Mouse (Mus musculus) limb, embryonic 11.5 days (tissue): ENCODE results near the gene Sox9. TPM values are rescaled to one million over a fixed set of nuclear protein-coding genes. Genes with fewer than 3 reads are reported as not detected.
A peak's percentile ranks its signal among the peaks of the same experiment; 100 is the strongest.

ENCODE experiments used
- ATAC-seq: fragments of 200-750 bp; cut with Nextera tagmentation; 2 replicates; pipeline ENCODE4 v1.8.0; 2017; ENCODE audit warnings: low read depth; ENCODE audit not compliant: insufficient number of reproducible peaks, low FRiP score, low TSS enrichment
- DNase-seq: peaks from one replicate; pipeline ENCODE4 v3.0.0-alpha.2; 2015; ENCODE audit warnings: low spot score
- H3K27ac ChIP-seq: fragments of 300-500 bp; sonication (generic); replicated peaks from 2 replicates; pipeline ENCODE4 v1.5.1; 2014; ENCODE audit warnings: low read depth, mild to moderate bottlenecking, low read length
- H3K27me3 ChIP-seq: fragments of 300-500 bp; sonication (generic); 2 replicates; pipeline ENCODE4 v1.6.1; 2014; ENCODE audit warnings: mild to moderate bottlenecking, low read length, mixed read lengths; ENCODE audit not compliant: control insufficient read depth, insufficient read depth
- H3K36me3 ChIP-seq: fragments of 300-500 bp; sonication (generic); 2 replicates; pipeline ENCODE4 v1.6.1; 2014; ENCODE audit warnings: mild to moderate bottlenecking, low read length, moderate library complexity, mixed read lengths; ENCODE audit not compliant: control insufficient read depth, insufficient read depth
- H3K4me1 ChIP-seq: fragments of 300-500 bp; sonication (generic); 2 replicates; pipeline ENCODE4 v1.6.1; 2014; ENCODE audit warnings: low read length, mixed read lengths; ENCODE audit not compliant: control insufficient read depth, insufficient read depth
- H3K4me2 ChIP-seq: fragments of 300-500 bp; sonication (generic); 2 replicates; pipeline ENCODE4 v1.6.1; 2014; ENCODE audit warnings: low read depth, mild to moderate bottlenecking, moderate library complexity; ENCODE audit not compliant: severe bottlenecking
- H3K4me3 ChIP-seq: fragments of 300-500 bp; sonication (generic); 2 replicates; pipeline ENCODE4 v1.5.1; 2014; ENCODE audit warnings: low read depth, low read length
- H3K9ac ChIP-seq: fragments of 300-500 bp; sonication (generic); 2 replicates; pipeline ENCODE4 v1.6.1; 2014; ENCODE audit warnings: mild to moderate bottlenecking, low read length
- H3K9me3 ChIP-seq: fragments of 300-500 bp; sonication (generic); 2 replicates; pipeline ENCODE4 v1.6.1; 2016; ENCODE audit warnings: low read length; ENCODE audit not compliant: control insufficient read depth
- WGBS: fragments of 180-500 bp; shearing (Covaris S2); extraction: QIAGEN DNeasy Blood & Tissue Kit; methylation state at CpG from one replicate; pipeline ENCODE4 v1.1.7; 2014; 5-methylcytosine and 5-hydroxymethylcytosine counted together
- polyA plus RNA-seq: library from polyadenylated mRNA; unstranded; fragments of >200 nt; fragmentation: Nextera tagmentation; extraction: Ambion mirVana; gene quantifications from 2 replicates; pipeline ENCODE4 v1.2.1, GENCODE M21; 2014

Sox9 gene
- polyA plus RNA-seq, 1 experiment from 2014 or later: 215 TPM

- Histone ChIP-seq H3K27ac (no peak overlapping the region), H3K9me3 (no peaks in the 10 kb centered on the region), H3K4me2 (peak overlapping the region; percentile 11; the same call in 1 of the 2 replicates), H3K9ac (no peak overlapping the region), H3K27me3 (peaks cover under 1% of the 10 kb centered on the region; the same call in 1 of the 2 replicates), H3K4me3 (no peak overlapping the region), H3K36me3 (no peaks in the 10 kb centered on the region), H3K4me1 (peaks cover 20% of the 10 kb centered on the region)
- DNase-seq (peak; percentile 84), ATAC-seq (no peak)
- under 1% methylated on average over 10 of the region's 10 CpGs for WGBS
These were observed 2.3 kb upstream of the Sox9 start for GRCm38 (mm10) chr11:112779762-112780161.

- ATAC-seq: no peak
- H3K4me1 ChIP-seq: peaks cover 24% of the 10 kb centered on the region
- H3K27me3 ChIP-seq: peaks cover 2% of the 10 kb centered on the region; the same call in 1 of the 2 replicates
- peak overlapping the region; percentile 79; the same call in 1 of the 2 replicates for H3K4me3 ChIP-seq
- DNase-seq: no peak
- no peaks in the 10 kb centered on the region for H3K36me3 ChIP-seq
- peak overlapping the region; percentile 95 for H3K4me2 ChIP-seq
- no peaks in the 10 kb centered on the region for H3K9me3 ChIP-seq
- no peak overlapping the region for H3K9ac ChIP-seq
- 5% methylated on average over 19 of the region's 19 CpGs for WGBS
- H3K27ac ChIP-seq: no peak overlapping the region
These were observed 1.6 kb upstream of the Sox9 start for GRCm38 (mm10) chr11:112780394-112780920.

GRCm38 (mm10) chr11:112781035-112781911, 751 bp upstream of the Sox9 start:
- DNase-seq: peak; percentile 75
- peaks cover 2% of the 10 kb centered on the region; the same call in 1 of the 2 replicates for H3K27me3 ChIP-seq

GRCm38 (mm10) chr11:112782357-112783121, 515 bp downstream of the Sox9 start:
- H3K9ac ChIP-seq: peak overlapping the region; percentile 95
- ATAC-seq (peak; percentile 40), DNase-seq (peak; percentile 75)
- H3K4me3 ChIP-seq: peak overlapping the region; percentile 79
- H3K4me1 ChIP-seq: peaks cover 24% of the 10 kb centered on the region
- H3K27me3 ChIP-seq: peaks cover 2% of the 10 kb centered on the region; the same call in 1 of the 2 replicates
- 0% methylated on average over 75 of the region's 75 CpGs for WGBS
- H3K36me3 ChIP-seq: no peaks in the 10 kb centered on the region
- no peaks in the 10 kb centered on the region for H3K9me3 ChIP-seq
- peak overlapping the region; percentile 95 for H3K4me2 ChIP-seq
- peak overlapping the region; percentile 98 for H3K27ac ChIP-seq

More at GRCm38 (mm10) chr11:112781035-112781911, 751 bp upstream of the Sox9 start:
- peak; percentile 53 for ATAC-seq
- Histone ChIP-seq H3K9me3 (no peaks in the 10 kb centered on the region), H3K4me2 (peak overlapping the region; percentile 95), H3K9ac (peak overlapping the region; percentile 62), H3K36me3 (no peaks in the 10 kb centered on the region), H3K27ac (peak overlapping the region; percentile 98), H3K4me1 (peaks cover 24% of the 10 kb centered on the region), H3K4me3 (peak overlapping the region; percentile 79)
- WGBS: under 1% methylated on average over 49 of the region's 49 CpGs

GRCm38 (mm10) chr11:112783401-112784346, 1.6 kb downstream of the Sox9 start:
- peak overlapping the region; percentile 95 for H3K9ac ChIP-seq
- H3K4me1 ChIP-seq: peaks cover 21% of the 10 kb centered on the region
- under 1% methylated on average over 42 of the region's 42 CpGs for WGBS
- ATAC-seq (no peak), DNase-seq (peak; percentile 67)
- no peaks in the 10 kb centered on the region for H3K9me3 ChIP-seq
- H3K4me2 ChIP-seq: peak overlapping the region; percentile 95
- peak overlapping the region; percentile 79 for H3K4me3 ChIP-seq
- H3K27ac ChIP-seq: peak overlapping the region; percentile 98
- H3K36me3 ChIP-seq: no peaks in the 10 kb centered on the region
- H3K27me3 ChIP-seq: 0 out of 2 replicates have a peak, but pooled peaks cover 2% of the 10 kb centered on the region

- Histone ChIP-seq H3K27ac (peak overlapping the region; percentile 47; the same call in 1 of the 2 replicates), H3K9ac (peak overlapping the region; percentile 95), H3K4me3 (peak overlapping the region; percentile 79), H3K36me3 (no peaks in the 10 kb centered on the region), H3K27me3 (0 out of 2 replicates have a peak, but pooled peaks cover 2% of the 10 kb centered on the region), H3K4me2 (peak overlapping the region; percentile 95), H3K4me1 (peaks cover 15% of the 10 kb centered on the region), H3K9me3 (no peaks in the 10 kb centered on the region)
- no peak for ATAC-seq
- 2% methylated on average over 30 of the region's 30 CpGs for WGBS
- peak; percentile 57 for DNase-seq
These were observed 2.4 kb downstream of the Sox9 start for GRCm38 (mm10) chr11:112784347-112784902.

GRCm38 (mm10) chr11:112784903-112785381, 2.9 kb downstream of the Sox9 start:
- Histone ChIP-seq H3K4me3 (peak overlapping the region; percentile 79), H3K4me2 (peak overlapping the region; percentile 95), H3K9ac (peak overlapping the region; percentile 95), H3K9me3 (no peaks in the 10 kb centered on the region), H3K36me3 (no peaks in the 10 kb centered on the region), H3K27ac (0 out of 2 replicates have a peak overlapping the region, but pooled peaks have one; percentile 18), H3K4me1 (peaks cover 12% of the 10 kb centered on the region), H3K27me3 (0 out of 2 replicates have a peak, but pooled peaks cover 2% of the 10 kb centered on the region)
- DNase-seq (peak; percentile 61), ATAC-seq (no peak)
- WGBS: 1% methylated on average over 31 of the region's 34 CpGs
